8 mouse cellular contexts compared by ENCODE assay signal in the genomic region with DNA sequence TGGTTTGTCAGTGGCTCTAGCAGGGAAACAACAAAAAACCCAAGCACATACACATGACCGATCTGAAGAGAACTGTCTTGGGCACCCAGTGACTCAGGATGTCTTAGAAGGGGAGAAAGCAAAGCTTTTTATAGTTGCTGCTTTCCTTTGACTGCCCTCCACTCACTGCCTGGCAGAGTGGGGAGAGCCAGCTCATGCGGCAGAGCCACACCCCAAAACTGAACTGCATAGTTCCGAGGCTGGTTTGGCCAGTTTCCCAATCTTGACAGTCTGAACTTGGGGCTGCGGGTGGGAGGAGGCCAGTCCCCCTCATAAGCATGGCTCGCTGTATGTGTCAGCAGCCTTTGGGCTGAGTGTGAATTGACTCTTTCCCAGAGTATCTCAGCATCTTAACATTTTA. TPM values are rescaled to one million over a fixed set of nuclear protein-coding genes. Genes with fewer than 3 reads are reported as not detected.
DNase-seq lines count a peak whose midpoint lies in the region; ATAC-seq and TF ChIP-seq lines count a peak whose summit lies in the region.

No protein-coding gene starts in this region.

- no peak overlapping the region for H3K4me2 ChIP-seq in intestine, postnatal 0 days (replicated peaks; ENCODE audit: low read depth)

- WGBS in intestine, postnatal 0 days: 11% methylated on average over 5 of the region's 5 CpGs

- no peak for TF ChIP-seq CTCF in intestine, postnatal 0 days (IDR thresholded peaks at IDR 0.05; ENCODE audit: low read depth)

- ATAC-seq in frontal cortex, adult (ENCODE audit: low TSS enrichment): peak; percentile 55
- ATAC-seq in intestine, postnatal 0 days: peak; percentile 50
- ATAC-seq in monocyte, adult 5-6 weeks (replicated peaks; ENCODE audit: insufficient number of reproducible peaks, low FRiP score, low TSS enrichment, poor library complexity, severe bottlenecking): peak; percentile 36; the same call in 1 of the 2 replicates

- H3K36me3 ChIP-seq in intestine, postnatal 0 days (ENCODE audit: control insufficient read depth, insufficient read depth): peaks cover 33% of the 10 kb centered on the region

- no peaks in the 10 kb centered on the region for H3K4me1 ChIP-seq in intestine, postnatal 0 days (replicated peaks; ENCODE audit: control insufficient read depth, insufficient read depth, low read length)

- H3K9me3 ChIP-seq in intestine, postnatal 0 days (ENCODE audit: control insufficient read depth): no peaks in the 10 kb centered on the region

- no peak for DNase-seq in frontal cortex, postnatal 14 days (ENCODE audit: low spot score in 2 of 2)
- DNase-seq in spleen, postnatal 36 days (ENCODE audit: low spot score in 2 of 2): peak; percentile 54 to 55
- DNase-seq in spleen, adult 12 weeks (ENCODE audit: low spot score): no peak
- DNase-seq in yolk sac, embryonic 10.5 days (ENCODE audit: low spot score): no peak
- no peak for DNase-seq in right cerebral cortex, postnatal 25 days

- H3K9ac ChIP-seq in intestine, postnatal 0 days (ENCODE audit: low read depth, low read length): no peak overlapping the region

- no peak overlapping the region for H3K4me3 ChIP-seq in intestine, postnatal 0 days (ENCODE audit: low read depth, low read length)

- no peak overlapping the region for H3K27ac ChIP-seq in intestine, postnatal 0 days (ENCODE audit: low read depth, low read length)

- no peaks in the 10 kb centered on the region for H3K27me3 ChIP-seq in intestine, postnatal 0 days (replicated peaks; ENCODE audit: control insufficient read depth, insufficient read depth, low read length)

RNA-seq across cellular contexts. Expression of gene Calm1, which starts 11.7 kb away (rescaled TPM):
- 3,331 and 3,461 TPM in 2 replicates for polyA plus RNA-seq in intestine, postnatal 0 days (2015; fragmentation: Nextera tagmentation; extraction: Ambion mirVana)
- 1,452 to 2,258 TPM (median 2,098 TPM) in 3 replicates for total RNA-seq in monocyte, adult 5-6 weeks (2017)

RNA-seq across cellular contexts. Expression of gene Nrde2, which starts 51.5 kb away (rescaled TPM):
- polyA plus RNA-seq in intestine, postnatal 0 days (2015; fragmentation: Nextera tagmentation; extraction: Ambion mirVana): 7.8 and 8.6 TPM in 2 replicates
- total RNA-seq in monocyte, adult 5-6 weeks (2017): 25.2 to 42.8 TPM (median 28.1 TPM) in 3 replicates

Comparison
In these comparisons a context has a peak if more than half of its experiments do, and no peak if none do; other contexts are left out.
1. DNase-seq: peak in spleen, postnatal 36 days (2 of 2); none in frontal cortex, postnatal 14 days (0 of 2), spleen, adult 12 weeks (single experiment), yolk sac, embryonic 10.5 days (single experiment) and right cerebral cortex, postnatal 25 days (single experiment).
2. Peak in every context shown above with its lines, with median percentiles within 50 percentile points of each other: ATAC-seq.